Mouse (Mus musculus): Measurements from ENCODE around the gene Etv6. TPM values are rescaled to one million over a fixed set of nuclear protein-coding genes. Genes with fewer than 3 reads are reported as not detected.

The Etv6 gene
- total and polyA plus RNA-seq, 2 experiments, result 4.1 to 8.6 TPM

DNA sequence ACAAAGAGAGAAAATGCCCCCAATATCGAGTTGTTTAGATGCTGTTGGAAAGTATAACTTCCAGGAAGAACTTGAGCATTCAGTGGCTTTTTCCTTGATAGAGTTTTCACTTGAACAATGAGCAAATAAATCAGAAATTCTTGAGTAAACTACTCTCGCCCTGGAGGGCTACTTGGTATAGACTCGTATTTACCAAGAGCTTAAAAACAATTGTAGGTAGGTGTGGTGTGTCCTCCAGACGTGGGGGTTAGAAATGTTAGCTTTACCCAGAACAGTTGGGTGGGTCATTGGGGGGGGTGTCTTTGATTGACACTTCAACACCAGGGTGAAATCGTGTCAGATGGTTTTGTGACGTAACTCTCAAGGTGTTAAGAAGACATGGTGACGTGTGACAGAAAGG lies 88.0 kb downstream of the Etv6 start:
- 88% methylated on average over 7 of the region's 7 CpGs for WGBS
- TF ChIP-seq POLR2A (IDR thresholded peaks at IDR 0.05; ENCODE audit: extremely low read depth, insufficient read depth, low read length) (no peak), CTCF (IDR thresholded peaks at IDR 0.05; ENCODE audit: low read depth, low read length) (no peak)
- DNase-seq (ENCODE audit: extremely low read depth, low read depth, low spot score), result no peak
- Histone ChIP-seq H3K27me3 (ENCODE audit: control insufficient read depth, insufficient read depth, low read length) (no peaks in the 10 kb centered on the region), H3K27ac (replicated peaks; ENCODE audit: insufficient read depth, low read depth, low read length) (no peak overlapping the region), H3K36me3 (ENCODE audit: control insufficient read depth, insufficient read depth, low read length) (no peaks in the 10 kb centered on the region; the same call in 1 of the 2 replicates), H3K9ac (ENCODE audit: low read depth, low read length) (no peak overlapping the region), H3K79me2 (ENCODE audit: control insufficient read depth, insufficient read depth, low read length) (peaks cover 25% of the 10 kb centered on the region; the same call in 1 of the 2 replicates), H3K4me3 (ENCODE audit: insufficient read depth, low read depth, low read length) (no peak overlapping the region), H3K4me1 (ENCODE audit: control insufficient read depth, insufficient read depth, low read length) (peaks cover 15% of the 10 kb centered on the region)

DNA sequence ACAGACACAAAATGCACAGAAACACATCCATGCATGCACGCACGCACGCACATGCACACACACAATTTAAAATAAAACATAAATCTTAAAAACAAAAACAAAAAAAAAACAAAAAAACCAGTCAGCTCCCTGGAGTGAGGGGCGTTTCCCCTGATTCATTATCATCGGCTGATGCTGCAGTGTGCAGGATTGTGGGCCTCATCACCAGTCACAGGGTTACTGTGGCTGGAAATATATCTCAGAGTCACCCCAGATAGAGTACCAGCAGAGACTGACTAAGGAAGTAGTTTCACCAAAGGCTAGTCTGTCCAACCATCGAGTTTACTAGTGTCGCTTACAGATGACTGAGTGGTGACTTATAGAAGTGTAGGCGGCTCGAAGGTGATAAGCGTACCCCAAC lies 88.8 kb downstream of the Etv6 start:
- Histone ChIP-seq H3K27ac (replicated peaks; ENCODE audit: insufficient read depth, low read depth, low read length) (no peak overlapping the region), H3K4me3 (ENCODE audit: insufficient read depth, low read depth, low read length) (no peak overlapping the region), H3K79me2 (ENCODE audit: control insufficient read depth, insufficient read depth, low read length) (peaks cover 30% of the 10 kb centered on the region; the same call in 1 of the 2 replicates), H3K9ac (ENCODE audit: low read depth, low read length) (no peak overlapping the region), H3K4me1 (ENCODE audit: control insufficient read depth, insufficient read depth, low read length) (peaks cover 15% of the 10 kb centered on the region), H3K36me3 (ENCODE audit: control insufficient read depth, insufficient read depth, low read length) (peaks cover 1% of the 10 kb centered on the region; the same call in 1 of the 2 replicates), H3K27me3 (ENCODE audit: control insufficient read depth, insufficient read depth, low read length) (no peaks in the 10 kb centered on the region)
- no peak for TF ChIP-seq CTCF (IDR thresholded peaks at IDR 0.05; ENCODE audit: low read depth, low read length)
- TF ChIP-seq POLR2A (IDR thresholded peaks at IDR 0.05; ENCODE audit: extremely low read depth, insufficient read depth, low read length), result no peak
- DNase-seq (ENCODE audit: extremely low read depth, low read depth, low spot score), result no peak
- WGBS, result 97% methylated on average over 10 of the region's 10 CpGs

DNA sequence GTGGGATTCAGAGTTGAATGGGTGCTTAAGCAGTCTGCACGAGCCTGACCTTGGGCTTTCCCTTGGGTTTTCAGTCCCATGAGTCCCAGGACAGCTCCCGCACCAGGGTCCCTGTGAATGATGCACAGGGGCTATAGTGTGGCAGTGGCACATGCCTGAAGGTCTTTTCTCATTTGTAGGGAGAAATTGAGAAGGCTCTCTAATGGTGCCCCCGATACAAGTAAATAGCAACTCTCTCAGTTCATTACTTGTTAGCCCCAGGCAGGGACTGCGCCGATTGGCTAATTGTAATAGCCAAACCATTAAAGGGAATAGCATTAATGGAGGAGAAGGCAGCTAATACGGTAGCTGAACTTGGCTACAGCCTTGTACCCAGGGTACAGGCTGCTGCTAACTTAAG lies 92.5 kb downstream of the Etv6 start:
- H3K79me2 ChIP-seq (ENCODE audit: control insufficient read depth, insufficient read depth, low read length), result peaks cover 38% of the 10 kb centered on the region; the same call in 1 of the 2 replicates
- H3K9ac ChIP-seq (ENCODE audit: low read depth, low read length), result no peak overlapping the region
- DNase-seq (ENCODE audit: extremely low read depth, low read depth, low spot score), result no peak
- H3K36me3 ChIP-seq (ENCODE audit: control insufficient read depth, insufficient read depth, low read length), result peaks cover 1% of the 10 kb centered on the region; the same call in 1 of the 2 replicates
- H3K27ac ChIP-seq (replicated peaks; ENCODE audit: insufficient read depth, low read depth, low read length), result no peak overlapping the region
- peaks cover 5% of the 10 kb centered on the region for H3K4me1 ChIP-seq (ENCODE audit: control insufficient read depth, insufficient read depth, low read length)
- no peak for TF ChIP-seq CTCF (IDR thresholded peaks at IDR 0.05; ENCODE audit: low read depth, low read length)
- TF ChIP-seq POLR2A (IDR thresholded peaks at IDR 0.05; ENCODE audit: extremely low read depth, insufficient read depth, low read length), result no peak
- H3K4me3 ChIP-seq (ENCODE audit: insufficient read depth, low read depth, low read length), result no peak overlapping the region
- no peaks in the 10 kb centered on the region for H3K27me3 ChIP-seq (ENCODE audit: control insufficient read depth, insufficient read depth, low read length)
- WGBS, result over 99% methylated on average over 6 of the region's 6 CpGs

DNA sequence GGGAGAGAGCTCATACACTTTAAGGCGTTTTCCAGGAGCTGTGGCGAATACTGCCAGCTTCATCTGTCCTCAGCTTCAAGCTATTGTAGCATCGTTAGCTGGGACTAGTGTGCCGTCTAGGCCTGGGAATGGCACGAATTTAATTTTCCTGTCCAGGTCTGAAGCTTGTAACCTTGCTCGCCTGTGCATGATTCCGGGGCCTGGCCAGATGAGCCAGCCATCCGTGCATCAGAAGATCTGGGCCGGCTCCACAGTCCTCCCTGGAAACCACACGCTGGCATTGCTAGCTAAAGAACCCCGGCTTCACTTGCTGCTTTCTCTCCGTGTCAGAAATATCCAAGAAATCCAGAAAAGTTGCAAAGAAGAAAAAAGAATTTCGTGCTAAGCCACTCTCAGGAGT lies 93.1 kb downstream of the Etv6 start:
- Histone ChIP-seq H3K4me3 (ENCODE audit: insufficient read depth, low read depth, low read length) (no peak overlapping the region), H3K9ac (ENCODE audit: low read depth, low read length) (no peak overlapping the region), H3K79me2 (ENCODE audit: control insufficient read depth, insufficient read depth, low read length) (peaks cover 38% of the 10 kb centered on the region; the same call in 1 of the 2 replicates), H3K36me3 (ENCODE audit: control insufficient read depth, insufficient read depth, low read length) (peaks cover 1% of the 10 kb centered on the region; the same call in 1 of the 2 replicates), H3K27me3 (ENCODE audit: control insufficient read depth, insufficient read depth, low read length) (no peaks in the 10 kb centered on the region), H3K4me1 (ENCODE audit: control insufficient read depth, insufficient read depth, low read length) (peaks cover 5% of the 10 kb centered on the region), H3K27ac (replicated peaks; ENCODE audit: insufficient read depth, low read depth, low read length) (no peak overlapping the region)
- TF ChIP-seq CTCF (IDR thresholded peaks at IDR 0.05; ENCODE audit: low read depth, low read length), result no peak
- no peak for TF ChIP-seq POLR2A (IDR thresholded peaks at IDR 0.05; ENCODE audit: extremely low read depth, insufficient read depth, low read length)
- DNase-seq (ENCODE audit: extremely low read depth, low read depth, low spot score), result no peak
- WGBS, result 98% methylated on average over 13 of the region's 13 CpGs

DNA sequence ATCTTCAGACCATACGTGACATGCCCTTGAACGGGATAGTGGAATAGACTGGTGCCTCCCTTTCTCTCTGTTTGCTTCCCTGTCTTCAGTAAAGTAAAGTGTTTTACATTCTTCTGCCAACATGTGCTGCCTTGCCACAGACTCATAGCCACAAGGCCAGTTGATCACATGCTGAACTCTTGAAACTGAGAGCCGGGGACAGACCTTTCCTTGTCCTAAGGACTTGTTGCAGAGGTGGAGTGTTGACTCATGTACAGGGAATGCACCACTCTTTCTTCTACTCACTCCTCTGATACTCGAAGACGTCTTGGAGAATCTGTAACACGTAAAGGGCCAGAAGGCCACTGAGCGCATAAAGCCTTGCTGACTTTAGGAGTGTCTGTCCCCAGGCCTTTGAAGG lies 94.3 kb downstream of the Etv6 start:
- Histone ChIP-seq H3K79me2 (ENCODE audit: control insufficient read depth, insufficient read depth, low read length) (peaks cover 35% of the 10 kb centered on the region; the same call in 1 of the 2 replicates), H3K27ac (replicated peaks; ENCODE audit: insufficient read depth, low read depth, low read length) (no peak overlapping the region), H3K4me1 (ENCODE audit: control insufficient read depth, insufficient read depth, low read length) (peaks cover 5% of the 10 kb centered on the region), H3K9ac (ENCODE audit: low read depth, low read length) (no peak overlapping the region), H3K4me3 (ENCODE audit: insufficient read depth, low read depth, low read length) (no peak overlapping the region), H3K36me3 (ENCODE audit: control insufficient read depth, insufficient read depth, low read length) (peaks cover 1% of the 10 kb centered on the region; the same call in 1 of the 2 replicates), H3K27me3 (ENCODE audit: control insufficient read depth, insufficient read depth, low read length) (no peaks in the 10 kb centered on the region)
- WGBS, result 94% methylated on average over 7 of the region's 7 CpGs
- no peak for TF ChIP-seq POLR2A (IDR thresholded peaks at IDR 0.05; ENCODE audit: extremely low read depth, insufficient read depth, low read length)
- no peak for TF ChIP-seq CTCF (IDR thresholded peaks at IDR 0.05; ENCODE audit: low read depth, low read length)
- no peak for DNase-seq (ENCODE audit: extremely low read depth, low read depth, low spot score)

DNA sequence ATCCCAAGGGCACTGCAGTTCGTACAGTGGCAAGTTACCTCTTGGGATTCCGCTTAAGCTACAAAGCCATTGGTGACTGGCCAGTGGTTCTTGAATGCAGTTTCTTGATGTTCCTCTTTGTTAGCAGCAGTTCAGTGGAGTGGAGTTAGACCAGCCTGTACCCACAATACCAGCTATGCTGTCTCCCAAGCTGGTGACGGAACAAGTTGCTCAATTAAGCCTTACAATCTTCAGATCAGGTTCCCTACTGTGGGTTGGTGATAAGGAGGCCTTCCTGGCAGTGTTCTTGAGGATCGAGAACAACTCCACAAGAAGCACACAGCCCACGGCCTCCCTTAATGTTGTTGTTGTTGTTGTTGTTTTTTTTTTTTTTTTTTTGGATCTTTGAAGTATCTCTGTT lies 95.3 kb downstream of the Etv6 start:
- peaks cover 30% of the 10 kb centered on the region; the same call in 1 of the 2 replicates for H3K79me2 ChIP-seq (ENCODE audit: control insufficient read depth, insufficient read depth, low read length)
- H3K36me3 ChIP-seq (ENCODE audit: control insufficient read depth, insufficient read depth, low read length), result peaks cover 1% of the 10 kb centered on the region; the same call in 1 of the 2 replicates
- 94% methylated on average over 5 of the region's 5 CpGs for WGBS
- no peak for TF ChIP-seq POLR2A (IDR thresholded peaks at IDR 0.05; ENCODE audit: extremely low read depth, insufficient read depth, low read length)
- TF ChIP-seq CTCF (IDR thresholded peaks at IDR 0.05; ENCODE audit: low read depth, low read length), result no peak
- no peaks in the 10 kb centered on the region for H3K4me1 ChIP-seq (ENCODE audit: control insufficient read depth, insufficient read depth, low read length)
- H3K27ac ChIP-seq (replicated peaks; ENCODE audit: insufficient read depth, low read depth, low read length), result no peak overlapping the region
- H3K9ac ChIP-seq (ENCODE audit: low read depth, low read length), result no peak overlapping the region
- H3K27me3 ChIP-seq (ENCODE audit: control insufficient read depth, insufficient read depth, low read length), result no peaks in the 10 kb centered on the region
- H3K4me3 ChIP-seq (ENCODE audit: insufficient read depth, low read depth, low read length), result no peak overlapping the region
- no peak for DNase-seq (ENCODE audit: extremely low read depth, low read depth, low spot score)
